Comparison of ENCODE assay signal across 8 mouse cellular contexts in the genomic region with DNA sequence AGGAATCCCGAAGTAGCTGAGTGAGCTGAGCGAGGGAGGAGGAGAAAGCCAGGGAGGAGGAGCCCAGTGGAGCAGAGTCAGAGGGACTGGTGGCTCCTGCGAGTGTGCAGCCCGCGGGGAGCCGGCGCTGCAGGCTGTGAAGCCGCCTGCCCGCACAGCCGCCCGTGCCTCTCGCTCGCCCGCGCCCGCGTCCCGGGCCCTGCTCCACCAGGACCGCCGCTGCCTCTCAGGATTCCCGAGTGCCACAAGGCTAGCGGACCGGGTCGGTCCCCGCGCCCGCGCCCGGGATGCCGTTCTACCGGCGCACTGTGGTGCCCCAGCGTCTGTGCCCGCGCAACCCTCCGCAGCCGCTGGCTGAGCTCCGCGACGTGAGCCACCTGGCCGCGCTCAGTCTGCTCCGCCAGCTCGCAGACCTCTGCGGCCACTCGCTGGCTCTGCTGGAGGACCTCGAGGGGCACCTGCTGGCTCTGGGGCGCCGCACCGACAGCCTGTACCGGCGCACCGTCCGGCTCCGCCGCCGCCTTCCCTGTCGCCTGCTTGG. TPM values are rescaled to one million over a fixed set of nuclear protein-coding genes. Genes with fewer than 3 reads are reported as not detected.
DNase-seq lines count a peak whose midpoint lies in the region; ATAC-seq and TF ChIP-seq lines count a peak whose summit lies in the region.

A gene (plus strand): TSS at position 105 of the 541 bp plus-strand sequence.

- H3K9ac ChIP-seq in ES-Bruce4 (ENCODE audit: low read depth, poor library complexity, severe bottlenecking) = peak within 1 kb of the TSS; percentile 75
- peak within 1 kb of the TSS; percentile 63 for H3K9ac ChIP-seq in forebrain, embryonic 14.5 days (ENCODE audit: low read length)
- H3K9ac ChIP-seq in lung, embryonic 14.5 days = peak within 1 kb of the TSS; percentile 48

- TF ChIP-seq CTCF in ES-Bruce4 (IDR thresholded peaks at IDR 0.05; ENCODE audit: low read depth, low read length) = no peak
- no peak for TF ChIP-seq CTCF in lung, embryonic 14.5 days (IDR thresholded peaks at IDR 0.05; ENCODE audit: low read depth)
- no peak for TF ChIP-seq CTCF in olfactory bulb, adult 2 months (IDR thresholded peaks at IDR 0.05; ENCODE audit: insufficient read depth, low read depth, low read length)

- peaks cover 12% of the 10 kb centered on the region; the same call in 1 of the 2 replicates for H3K27me3 ChIP-seq in ES-Bruce4 (ENCODE audit: control insufficient read depth, insufficient read depth, low read length, poor library complexity, severe bottlenecking)
- peaks cover 20% of the 10 kb centered on the region for H3K27me3 ChIP-seq in forebrain, embryonic 14.5 days (replicated peaks; ENCODE audit: control insufficient read depth, insufficient read depth, low read length)
- peaks cover 31% of the 10 kb centered on the region for H3K27me3 ChIP-seq in lung, embryonic 14.5 days (ENCODE audit: insufficient read depth, low read length)

- peak within 1 kb of the TSS; percentile 45 for H3K4me3 ChIP-seq in ES-Bruce4 (ENCODE audit: low read depth, low read length)
- peak within 1 kb of the TSS; percentile 81 for H3K4me3 ChIP-seq in brown adipose tissue, adult 24 weeks (ENCODE audit: insufficient read depth, low read depth, low read length)
- peak within 1 kb of the TSS; percentile 39 for H3K4me3 ChIP-seq in forebrain, embryonic 14.5 days (ENCODE audit: low read depth, low read length)
- H3K4me3 ChIP-seq in lung, embryonic 14.5 days (ENCODE audit: low read depth, low read length) = peak within 1 kb of the TSS; percentile 47
- peak within 1 kb of the TSS; percentile 57 for H3K4me3 ChIP-seq in olfactory bulb, adult 2 months (ENCODE audit: insufficient read depth, low read depth, low read length)

- TF ChIP-seq POLR2A in ES-Bruce4 (IDR thresholded peaks at IDR 0.05; ENCODE audit: insufficient read depth, low read length) = no peak
- 0 out of 2 replicates have a peak, but pooled peaks have one; percentile 33 for TF ChIP-seq POLR2A in olfactory bulb, adult 2 months (IDR thresholded peaks at IDR 0.05; ENCODE audit: insufficient read depth, low read depth, low read length)

- TF ChIP-seq EP300 in ES-Bruce4 (IDR thresholded peaks at IDR 0.05; ENCODE audit: insufficient read depth, low read depth, low read length) = no peak

- 26% methylated on average over 52 of the region's 58 CpGs for WGBS in forebrain, embryonic 14.5 days
- WGBS in lung, embryonic 14.5 days = 7% methylated on average over 48 of the region's 58 CpGs
- 22% methylated on average over 54 of the region's 58 CpGs for WGBS in olfactory bulb, adult 2 months

- no peak within 1 kb of the TSS for H3K27ac ChIP-seq in ES-Bruce4 (ENCODE audit: insufficient read depth, low read length)
- no peak within 1 kb of the TSS; the same call in 1 of the 2 replicates for H3K27ac ChIP-seq in brown adipose tissue, adult 24 weeks (replicated peaks; ENCODE audit: low read depth, low read length)
- no peak within 1 kb of the TSS for H3K27ac ChIP-seq in forebrain, embryonic 14.5 days (ENCODE audit: low read depth, low read length)
- no peak within 1 kb of the TSS for H3K27ac ChIP-seq in lung, embryonic 14.5 days (ENCODE audit: low read depth)
- H3K27ac ChIP-seq in olfactory bulb, adult 2 months (ENCODE audit: insufficient read depth, low read depth, low read length) = peak within 1 kb of the TSS; percentile 79

- H3K4me1 ChIP-seq in ES-Bruce4 (ENCODE audit: control insufficient read depth, insufficient read depth, low read length) = no peaks in the 10 kb centered on the region
- H3K4me1 ChIP-seq in brown adipose tissue, adult 24 weeks (ENCODE audit: control insufficient read depth, insufficient read depth, insufficient read length, low read length) = peaks cover 6% of the 10 kb centered on the region
- H3K4me1 ChIP-seq in forebrain, embryonic 14.5 days (ENCODE audit: control insufficient read depth, insufficient read depth, low read length) = no peaks in the 10 kb centered on the region
- no peaks in the 10 kb centered on the region for H3K4me1 ChIP-seq in lung, embryonic 14.5 days (ENCODE audit: insufficient read depth)
- H3K4me1 ChIP-seq in olfactory bulb, adult 2 months (ENCODE audit: control insufficient read depth, insufficient read depth, low read length) = peaks cover 10% of the 10 kb centered on the region; the same call in 1 of the 2 replicates

- DNase-seq in forebrain, embryonic 14.5 days (ENCODE audit: low spot score) = peak; percentile 69
- peak; percentile 38 for DNase-seq in heart, postnatal 4 days
- peak; percentile 7 for DNase-seq in layer of hippocampus, adult 9-11 months
- DNase-seq in lung, embryonic 14.5 days = peak; percentile 73
- DNase-seq in urinary bladder, postnatal 25 days (ENCODE audit: low spot score) = peak; percentile 17

- ATAC-seq in forebrain, embryonic 14.5 days = peak; percentile 95
- ATAC-seq in lung, embryonic 14.5 days (ENCODE audit: insufficient read depth) = peak; percentile 90

- H3K36me3 ChIP-seq in ES-Bruce4 (ENCODE audit: control insufficient read depth, insufficient read depth, low read length, poor library complexity, severe bottlenecking) = no peaks in the 10 kb centered on the region
- H3K36me3 ChIP-seq in forebrain, embryonic 14.5 days (ENCODE audit: control insufficient read depth, insufficient read depth, low read length) = no peaks in the 10 kb centered on the region
- H3K36me3 ChIP-seq in lung, embryonic 14.5 days (ENCODE audit: insufficient read depth) = no peaks in the 10 kb centered on the region

- H3K4me2 ChIP-seq in forebrain, embryonic 14.5 days (ENCODE audit: low read length) = peak within 1 kb of the TSS; percentile 72
- H3K4me2 ChIP-seq in lung, embryonic 14.5 days = peak within 1 kb of the TSS; percentile 72

- no peaks in the 10 kb centered on the region for H3K9me3 ChIP-seq in ES-Bruce4 (replicated peaks; ENCODE audit: control insufficient read depth, insufficient read depth, low read length, poor library complexity, severe bottlenecking)
- H3K9me3 ChIP-seq in forebrain, embryonic 14.5 days (replicated peaks; ENCODE audit: control insufficient read depth, low read length) = no peaks in the 10 kb centered on the region
- H3K9me3 ChIP-seq in lung, embryonic 14.5 days (ENCODE audit: low read depth, low read length) = no peaks in the 10 kb centered on the region

RNA-seq across cellular contexts. Expression of the gene that starts here (rescaled TPM):
- polyA plus RNA-seq in ES-Bruce4 (2011; ENCODE audit: insufficient read depth, insufficient read length, low read depth, missing spikeins) = 0.21 and 0.61 TPM in 2 replicates
- 2.6 and 4.6 TPM in 2 replicates for polyA plus RNA-seq in brown adipose tissue, adult 24 weeks (2012; ENCODE audit: insufficient read depth, insufficient read length, missing spikeins)
- polyA plus RNA-seq in forebrain, embryonic 14.5 days (2014; fragmentation: Nextera tagmentation; extraction: Ambion mirVana) = 3.5 and 4.2 TPM in 2 replicates
- 1 to 10 TPM; 7.8 to 8.4 TPM for total RNA-seq in heart, postnatal 4 days (2021)
- 7.3 and 8.4 TPM in 2 replicates for polyA plus RNA-seq in lung, embryonic 14.5 days (2014; fragmentation: Nextera tagmentation; extraction: Ambion mirVana)
- polyA plus RNA-seq in olfactory bulb, adult 2 months (2012; ENCODE audit: insufficient read depth, insufficient read length, low replicate concordance, missing spikeins) = not detected in 2 replicates

Comparison
In these comparisons a context has a peak if more than half of its experiments do, and no peak if none do; other contexts are left out.
1. DNase-seq: peak in every context shown above with its lines; median percentile 73 in lung, embryonic 14.5 days; 69 in forebrain, embryonic 14.5 days; 38 in heart, postnatal 4 days; 17 in urinary bladder, postnatal 25 days; 7 in layer of hippocampus, adult 9-11 months.